Mouse (Mus musculus): Measurements from ENCODE around the gene Zfp365. TPM values are rescaled to one million over a fixed set of nuclear protein-coding genes. Genes with fewer than 3 reads are reported as not detected.
A peak's percentile ranks its signal among the peaks of the same experiment; 100 is the strongest.

Zfp365 gene
- 100 to 1,000 TPM; 373 to 446 (median 409) TPM for total RNA-seq (2022)

GRCm38 (mm10) chr10:67912337-67912776 lies at the start of gene Zfp365:
Gene Zfp365, minus strand, starts transcription at chr10:67912662.
- DNase-seq (ENCODE audit: low spot score in 2 of 2): peak; percentile 70 to 91

- DNase-seq (ENCODE audit: low spot score in 2 of 2): no peak
Observed at GRCm38 (mm10) chr10:67959982-67960381, 47.5 kb upstream of the Zfp365 start.

GRCm38 (mm10) chr10:67955982-67956381 lies 43.5 kb upstream of the Zfp365 start:
- no peak for DNase-seq (ENCODE audit: low spot score in 2 of 2)

GRCm38 (mm10) chr10:67951690-67952089 lies 39.2 kb upstream of the Zfp365 start:
- DNase-seq (ENCODE audit: low spot score in 2 of 2): no peak

GRCm38 (mm10) chr10:67950059-67950748 lies 37.7 kb upstream of the Zfp365 start:
- no peak for DNase-seq (ENCODE audit: low spot score in 2 of 2)

GRCm38 (mm10) chr10:67943513-67943912 lies 31.1 kb upstream of the Zfp365 start:
- DNase-seq (ENCODE audit: low spot score in 2 of 2): no peak

GRCm38 (mm10) chr10:67939546-67939945 lies 27.1 kb upstream of the Zfp365 start:
- no peak for DNase-seq (ENCODE audit: low spot score in 2 of 2)

GRCm38 (mm10) chr10:67937775-67938174 lies 25.3 kb upstream of the Zfp365 start:
- no peak for DNase-seq (ENCODE audit: low spot score in 2 of 2)

- DNase-seq (ENCODE audit: low spot score in 2 of 2): no peak
Observed at GRCm38 (mm10) chr10:67936944-67937343, 24.5 kb upstream of the Zfp365 start.

GRCm38 (mm10) chr10:67932780-67933179 lies 20.3 kb upstream of the Zfp365 start:
- DNase-seq (ENCODE audit: low spot score in 2 of 2): no peak

- no peak for DNase-seq (ENCODE audit: low spot score in 2 of 2)
Observed at GRCm38 (mm10) chr10:67931328-67931727, 18.9 kb upstream of the Zfp365 start.

- no peak for DNase-seq (ENCODE audit: low spot score in 2 of 2)
Observed at GRCm38 (mm10) chr10:67928584-67928983, 16.1 kb upstream of the Zfp365 start.

- DNase-seq (ENCODE audit: low spot score in 2 of 2): no peak
Observed at GRCm38 (mm10) chr10:67927718-67928455, 15.4 kb upstream of the Zfp365 start.

GRCm38 (mm10) chr10:67924030-67924429 lies 11.6 kb upstream of the Zfp365 start:
- no peak for DNase-seq (ENCODE audit: low spot score in 2 of 2)

GRCm38 (mm10) chr10:67921777-67922176 lies 9.3 kb upstream of the Zfp365 start:
- no peak for DNase-seq (ENCODE audit: low spot score in 2 of 2)

- no peak for DNase-seq (ENCODE audit: low spot score in 2 of 2)
Observed at GRCm38 (mm10) chr10:67919706-67920105, 7.2 kb upstream of the Zfp365 start.

- peak in 1 of 2 experiments; percentile 80 for DNase-seq (ENCODE audit: low spot score in 2 of 2)
Observed at GRCm38 (mm10) chr10:67918194-67918899, 5.9 kb upstream of the Zfp365 start.

- no peak for DNase-seq (ENCODE audit: low spot score in 2 of 2)
Observed at GRCm38 (mm10) chr10:67917356-67917755, 4.9 kb upstream of the Zfp365 start.

GRCm38 (mm10) chr10:67911447-67912336 lies 770 bp downstream of the Zfp365 start:
- DNase-seq (ENCODE audit: low spot score in 2 of 2): no peak

- DNase-seq (ENCODE audit: low spot score in 2 of 2): no peak
Observed at GRCm38 (mm10) chr10:67907931-67908330, 4.5 kb downstream of the Zfp365 start.

- DNase-seq (ENCODE audit: low spot score in 2 of 2): no peak
Observed at GRCm38 (mm10) chr10:67906926-67907325, 5.5 kb downstream of the Zfp365 start.

Data from left cerebral cortex, adult 8-10 months (tissue).